Mouse (Mus musculus) liver, adult 2 months (tissue): ENCODE measurements at regions not wholly inside any gene's neighbourhood (a gene's known extent, or its start where the extent isn't known, plus 50 kb on each side); places are given as distances from the start of the nearest gene placed in this dataset.

Source experiments
- CTCF ChIP-seq: fragments of 200-500 bp; IDR thresholded peaks from 2 replicates; pipeline ENCODE4 v1.5.1; 2011; ENCODE audit warnings: low read depth, low read length, control low read depth
- POLR2A ChIP-seq: fragments of 200-500 bp; IDR thresholded peaks from 2 replicates; pipeline ENCODE4 v1.6.1; 2011; ENCODE audit warnings: low read length, control low read depth; ENCODE audit not compliant: insufficient read depth; ENCODE audit errors: extremely low read depth

DNA sequence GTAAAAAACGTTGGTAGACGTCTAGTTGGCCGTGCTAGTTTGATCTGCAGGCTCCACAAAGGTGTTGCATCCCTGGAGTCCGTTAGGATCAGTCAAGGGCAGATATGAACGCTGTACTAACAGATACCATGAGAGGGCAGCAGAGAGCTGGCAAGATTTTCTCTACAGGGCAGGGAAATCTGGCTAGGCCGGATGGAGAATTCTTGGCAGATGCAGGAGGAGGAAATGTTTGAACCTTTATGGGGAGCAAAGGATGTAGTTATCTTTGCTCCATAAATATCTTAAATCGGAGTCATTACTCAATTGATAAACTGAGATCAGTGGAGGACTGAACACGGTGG is 547.2 kb downstream of the Sqor start:
- TF ChIP-seq CTCF (peak; percentile 43; the same call in 1 of the 2 replicates), POLR2A (no peak)
